Comparison of ENCODE assay signal across 10 mouse cellular contexts in the genomic region with DNA sequence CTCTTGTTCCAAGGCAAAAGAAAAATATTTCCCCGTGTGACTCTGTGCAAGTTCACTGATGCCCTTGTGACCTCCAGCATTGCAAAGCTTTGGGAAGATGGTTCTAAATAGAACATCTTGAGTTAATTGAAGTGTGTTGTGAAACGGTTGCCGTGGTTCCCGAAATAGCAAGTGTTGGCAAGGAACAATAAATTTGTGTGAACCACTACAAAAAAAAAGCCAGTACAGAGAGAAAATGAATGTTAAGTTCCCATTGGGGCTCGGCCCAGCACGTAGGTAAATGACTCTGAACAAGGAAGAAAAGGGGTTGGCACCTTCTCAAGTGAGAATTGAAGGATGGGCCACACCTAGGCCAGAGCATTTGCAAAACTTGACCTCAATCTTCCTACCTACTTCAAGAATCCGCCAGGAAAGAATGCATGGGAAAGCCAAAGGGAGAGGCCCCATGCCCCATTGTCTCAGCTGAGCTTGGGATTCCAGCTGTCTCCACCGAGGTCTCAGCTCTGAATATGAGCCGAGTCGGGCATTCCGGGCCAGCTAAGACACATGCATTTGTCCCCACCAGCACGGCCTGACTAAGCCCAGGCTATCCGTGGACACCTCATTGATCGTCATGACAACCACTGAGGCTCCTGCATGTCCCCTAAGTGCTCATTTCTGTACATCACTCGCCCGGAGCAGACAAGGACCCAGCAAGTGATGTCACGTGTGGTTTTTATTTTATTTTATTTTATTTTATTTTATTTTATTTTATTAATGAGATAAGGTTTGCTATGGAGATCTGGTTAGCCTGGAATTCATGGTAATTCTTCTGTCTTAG. TPM values are rescaled to one million over a fixed set of nuclear protein-coding genes. Genes with fewer than 3 reads are reported as not detected.
DNase-seq lines count a peak whose midpoint lies in the region; ATAC-seq and TF ChIP-seq lines count a peak whose summit lies in the region.
"Had no signal": no experiment of that assay in that cellular context is flagged by ENCODE, and none has a peak within 500 bp of the region (broad histone marks: within the 10 kb centered on the region; RNA-seq: fewer than 3 reads in every experiment).

No protein-coding gene starts in this region.

- WGBS in intestine, postnatal 0 days: 58% methylated on average over 17 of the region's 17 CpGs
- 85% methylated on average over 17 of the region's 17 CpGs for WGBS in kidney, embryonic 15.5 days

- no peak overlapping the region for H3K4me2 ChIP-seq in intestine, postnatal 0 days (replicated peaks; ENCODE audit: low read depth)
- H3K4me2 ChIP-seq in kidney, embryonic 15.5 days: no peak overlapping the region
- H3K4me2 ChIP-seq: embryonic facial prominence, embryonic 13.5 days; limb, embryonic 12.5 days had no signal

- peaks cover 4% of the 10 kb centered on the region; the same call in 1 of the 2 replicates for H3K4me1 ChIP-seq in intestine, postnatal 0 days (replicated peaks; ENCODE audit: control insufficient read depth, insufficient read depth, low read length)
- peaks cover 4% of the 10 kb centered on the region; the same call in 1 of the 2 replicates for H3K4me1 ChIP-seq in kidney, embryonic 15.5 days

- no peaks in the 10 kb centered on the region for H3K27me3 ChIP-seq in intestine, postnatal 0 days (replicated peaks; ENCODE audit: control insufficient read depth, insufficient read depth, low read length)
- H3K27me3 ChIP-seq in kidney, embryonic 15.5 days: no peaks in the 10 kb centered on the region
- H3K27me3 ChIP-seq: embryonic facial prominence, embryonic 13.5 days; limb, embryonic 12.5 days had no signal

- TF ChIP-seq CTCF in intestine, postnatal 0 days (IDR thresholded peaks at IDR 0.05; ENCODE audit: low read depth): no peak

- no peak overlapping the region for H3K27ac ChIP-seq in intestine, postnatal 0 days (ENCODE audit: low read depth, low read length)
- H3K27ac ChIP-seq in kidney, embryonic 15.5 days: no peak overlapping the region
- H3K27ac ChIP-seq: embryonic facial prominence, embryonic 13.5 days; limb, embryonic 12.5 days had no signal

- ATAC-seq in intestine, postnatal 0 days: peak; percentile 67
- ATAC-seq in kidney, embryonic 15.5 days (replicated peaks; ENCODE audit: low FRiP score): no peak

- no peaks in the 10 kb centered on the region for H3K9me3 ChIP-seq in intestine, postnatal 0 days (ENCODE audit: control insufficient read depth)
- no peaks in the 10 kb centered on the region for H3K9me3 ChIP-seq in kidney, embryonic 15.5 days (replicated peaks)
- H3K9me3 ChIP-seq: embryonic facial prominence, embryonic 13.5 days; limb, embryonic 12.5 days had no signal

- peak; percentile 44 to 71 for DNase-seq in adrenal gland, adult (ENCODE audit: inconsistent age in 2 of 2, low spot score in 1 of 2)
- no peak for DNase-seq in adrenal gland, postnatal 4 days (ENCODE audit: low spot score in 2 of 2)
- DNase-seq in right cerebral cortex, postnatal 14 days: peak; percentile 23
- no peak for DNase-seq in right cerebral cortex, adult 18-20 months
- peak; percentile 39 for DNase-seq in yolk sac, embryonic 10.5 days (ENCODE audit: low spot score)
- DNase-seq in urinary bladder, postnatal 10 days (ENCODE audit: low spot score): no peak

- no peaks in the 10 kb centered on the region for H3K36me3 ChIP-seq in intestine, postnatal 0 days (ENCODE audit: control insufficient read depth, insufficient read depth)
- H3K36me3 ChIP-seq in kidney, embryonic 15.5 days: no peaks in the 10 kb centered on the region
- H3K36me3 ChIP-seq: embryonic facial prominence, embryonic 13.5 days; limb, embryonic 12.5 days had no signal

- no peak overlapping the region for H3K9ac ChIP-seq in intestine, postnatal 0 days (ENCODE audit: low read depth, low read length)
- no peak overlapping the region for H3K9ac ChIP-seq in kidney, embryonic 15.5 days
- H3K9ac ChIP-seq: embryonic facial prominence, embryonic 13.5 days; limb, embryonic 12.5 days had no signal

- H3K4me3 ChIP-seq in intestine, postnatal 0 days (ENCODE audit: low read depth, low read length): no peak overlapping the region
- no peak overlapping the region for H3K4me3 ChIP-seq in kidney, embryonic 15.5 days (replicated peaks)
- H3K4me3 ChIP-seq: embryonic facial prominence, embryonic 13.5 days; limb, embryonic 12.5 days had no signal

RNA-seq across cellular contexts. Expression of gene Raf1, which starts 21.5 kb away (rescaled TPM):
- total RNA-seq in adrenal gland, postnatal 4 days (2021): 100 to 1,000 TPM; 125 to 131 TPM
- polyA plus RNA-seq in intestine, postnatal 0 days (2015; fragmentation: Nextera tagmentation; extraction: Ambion mirVana): 64.9 and 66.4 TPM in 2 replicates
- 87.0 and 94.9 TPM in 2 replicates for polyA plus RNA-seq in kidney, embryonic 15.5 days (2015; fragmentation: Nextera tagmentation; extraction: Ambion mirVana)

Comparison
In these comparisons a context has a peak if more than half of its experiments do, and no peak if none do; other contexts are left out.
1. DNase-seq: peak in adrenal gland, adult (2 of 2), right cerebral cortex, postnatal 14 days (single experiment) and yolk sac, embryonic 10.5 days (single experiment); none in adrenal gland, postnatal 4 days (0 of 2), right cerebral cortex, adult 18-20 months (single experiment) and urinary bladder, postnatal 10 days (single experiment).